Mouse (Mus musculus) lung, adult 2 months (tissue): Measurements from ENCODE around the gene Ccdc114. TPM values are rescaled to one million over a fixed set of nuclear protein-coding genes. Genes with fewer than 3 reads are reported as not detected.
"Not testable (repeated sequence)": the region's sequence is repeated elsewhere in the genome, so short reads cannot be mapped to it uniquely, and the experiment has no call there.

Experiments
- DNase-seq: peaks from one replicate; pipeline ENCODE4 v3.0.0; 2022
- H3K4me1 ChIP-seq: fragments of 200-500 bp; 2 replicates; pipeline ENCODE4 v1.6.1; 2011; ENCODE audit warnings: low read length; ENCODE audit not compliant: control insufficient read depth, insufficient read depth
- H3K4me3 ChIP-seq: fragments of 200-500 bp; replicated peaks from 2 replicates; pipeline ENCODE3; 2011; ENCODE audit warnings: low read depth, mild to moderate bottlenecking, control low read depth, low read length; ENCODE audit errors: extremely low read depth
- CTCF ChIP-seq: fragments of 200-500 bp; IDR thresholded peaks from 2 replicates; pipeline ENCODE4 v1.5.1; 2011; ENCODE audit warnings: mild to moderate bottlenecking, low read length, control low read depth; ENCODE audit not compliant: insufficient read depth
- POLR2A ChIP-seq: fragments of 200-500 bp; IDR thresholded peaks from 2 replicates; pipeline ENCODE4 v1.6.1; 2011; ENCODE audit warnings: low read depth, mild to moderate bottlenecking, control low read depth, low read length, borderline replicate concordance; ENCODE audit errors: extremely low read depth
- WGBS: fragments of 180-500 bp; shearing (Covaris S2); methylation state at CpG from one replicate; pipeline ENCODE4 v1.1.7; 2018; 5-methylcytosine and 5-hydroxymethylcytosine counted together
- polyA plus RNA-seq: library from polyadenylated mRNA; depleted of rRNA; stranded (reverse); fragments of >200 nt; gene quantifications from 2 replicates; pipeline ENCODE4 v1.2.3, GENCODE M21; 2012

The Ccdc114 gene
- polyA plus RNA-seq, 1 experiment, result 12.3 TPM

DNA sequence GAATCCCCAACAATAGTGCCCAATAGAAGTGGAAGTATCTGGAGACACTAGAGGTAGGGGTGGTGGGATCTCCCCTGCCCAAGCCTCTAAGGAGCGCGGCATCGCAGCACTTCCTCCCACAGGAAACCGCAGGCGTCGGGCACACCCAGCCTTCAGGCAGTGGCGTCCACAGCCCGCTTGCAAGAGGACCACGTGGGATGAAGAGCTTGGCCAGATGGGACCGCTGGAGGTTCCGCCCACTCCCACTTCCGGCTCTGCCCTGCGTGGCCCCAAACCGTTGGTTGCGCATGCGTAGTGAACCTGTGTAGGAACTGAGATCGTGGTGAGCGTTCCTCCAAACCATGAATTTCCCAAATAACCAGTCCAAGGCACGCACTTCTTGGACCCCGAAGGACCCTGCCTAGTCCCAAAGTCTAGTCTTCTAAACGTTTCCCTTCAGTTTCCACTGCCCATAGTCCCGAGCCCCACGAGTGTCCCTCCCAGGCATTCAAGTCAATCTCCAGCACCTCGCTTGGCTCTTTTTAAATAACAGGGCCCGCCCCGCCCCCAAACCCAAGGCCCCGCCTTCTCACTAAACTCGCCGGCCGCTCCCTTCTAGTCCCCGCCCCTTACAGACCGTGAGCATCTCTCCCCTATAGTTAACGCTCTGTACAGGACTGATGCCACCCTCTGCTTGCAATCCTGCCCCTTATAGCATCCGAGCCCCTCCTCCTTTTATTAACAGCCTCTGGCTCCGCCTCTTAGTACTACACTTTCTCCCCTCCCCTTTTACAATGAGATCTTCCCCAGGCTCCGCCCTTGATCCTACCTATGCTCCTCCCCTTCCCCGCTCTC lies 727 bp upstream of the Ccdc114 start:
- under 1% methylated on average over 37 of the region's 37 CpGs for WGBS
- no peak for TF ChIP-seq CTCF
- TF ChIP-seq POLR2A, result peak; percentile 83; the same call in 1 of the 2 replicates
- H3K4me3 ChIP-seq, result peak overlapping the region; percentile 85
- peak; percentile 91 for DNase-seq
- peaks cover 10% of the 10 kb centered on the region for H3K4me1 ChIP-seq

DNA sequence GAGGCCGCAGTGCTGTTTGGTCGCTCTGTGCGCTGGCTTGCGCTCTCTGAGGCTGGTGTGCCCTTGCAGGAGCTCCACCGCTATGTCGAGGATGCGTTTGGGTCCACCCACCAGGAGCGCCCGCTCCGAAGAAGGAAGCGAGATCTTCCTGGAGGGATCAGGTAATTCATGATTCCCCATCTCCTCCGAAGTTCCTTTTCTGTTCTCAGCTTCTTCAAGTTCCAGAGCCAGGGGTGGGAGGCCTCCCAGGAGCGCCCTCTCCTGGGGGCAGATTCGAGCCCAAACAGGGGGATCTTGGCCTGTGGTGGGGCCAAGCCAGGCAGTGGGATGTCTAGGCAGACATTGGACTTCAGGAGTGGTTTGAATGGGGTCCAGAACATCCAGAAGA lies 551 bp downstream of the Ccdc114 start:
- H3K4me1 ChIP-seq, result peaks cover 10% of the 10 kb centered on the region
- H3K4me3 ChIP-seq, result peak overlapping the region; percentile 60
- WGBS, result 23% methylated on average over 14 of the region's 14 CpGs
- TF ChIP-seq CTCF, result no peak
- TF ChIP-seq POLR2A, result no peak
- DNase-seq, result no peak

DNA sequence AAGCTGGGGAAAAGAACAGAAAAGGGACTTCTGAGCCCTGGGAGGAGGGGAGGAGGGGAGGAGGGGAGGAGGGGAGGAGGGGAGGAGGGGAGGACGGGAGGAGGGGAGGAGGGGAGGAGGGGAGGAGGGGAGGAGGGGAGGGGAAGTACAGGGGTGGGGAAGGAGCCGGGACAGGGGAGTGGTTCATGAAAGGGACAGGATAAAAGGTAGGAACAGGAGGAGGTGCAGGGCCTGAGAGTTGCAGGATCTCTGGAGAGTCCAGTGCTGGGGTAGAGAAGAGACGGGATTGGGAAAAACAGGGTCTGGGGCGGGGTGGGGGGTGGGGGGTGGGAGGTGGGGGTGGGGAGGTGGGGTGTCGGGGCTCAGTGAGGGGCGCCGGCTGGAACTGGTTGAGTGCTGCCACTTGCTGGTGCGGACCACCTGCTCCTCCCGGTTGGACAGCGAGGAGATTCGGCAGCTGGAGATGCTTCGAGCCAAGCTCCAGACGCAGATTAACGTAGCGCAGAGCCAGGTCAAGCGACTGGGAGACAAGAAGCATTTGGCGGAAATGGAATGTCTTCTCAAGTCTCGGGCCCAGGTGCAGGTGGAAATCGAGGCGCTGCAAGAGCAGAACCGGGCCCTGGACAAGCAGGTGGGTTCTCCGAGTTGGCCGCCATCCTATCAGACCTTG lies 4.9 kb downstream of the Ccdc114 start:
- WGBS, result 23% methylated on average over 22 of the region's 23 CpGs
- no peak for TF ChIP-seq POLR2A
- no peak for TF ChIP-seq CTCF
- Histone ChIP-seq H3K4me1 (no peaks in the 10 kb centered on the region), H3K4me3 (no peak overlapping the region)
- DNase-seq, result no peak

DNA sequence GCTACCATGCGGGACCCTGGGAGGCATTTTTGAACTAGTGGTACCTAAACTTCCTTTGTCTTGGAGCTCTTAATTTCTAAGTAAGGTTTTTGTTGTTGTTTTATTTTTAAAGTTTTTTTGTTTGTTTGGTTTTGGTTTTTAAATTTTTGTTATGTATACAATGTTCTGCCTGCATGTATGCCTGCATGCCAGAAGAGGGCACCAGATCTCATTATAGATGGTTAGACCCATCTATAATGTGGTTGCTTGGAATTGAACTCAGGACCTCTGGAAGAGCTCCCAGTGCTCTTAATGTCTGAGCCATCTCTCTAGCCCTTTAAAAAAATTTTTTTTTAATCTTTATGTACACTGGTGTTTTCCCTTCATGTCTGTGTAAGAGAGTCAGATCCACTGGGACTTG lies 5.8 kb downstream of the Ccdc114 start:
- TF ChIP-seq CTCF (no peak), POLR2A (no peak)
- H3K4me1 ChIP-seq, result no peaks in the 10 kb centered on the region
- WGBS, result 95% methylated on average over 1 of the region's 1 CpGs
- no peak for DNase-seq
- H3K4me3 ChIP-seq, result no peak overlapping the region

DNA sequence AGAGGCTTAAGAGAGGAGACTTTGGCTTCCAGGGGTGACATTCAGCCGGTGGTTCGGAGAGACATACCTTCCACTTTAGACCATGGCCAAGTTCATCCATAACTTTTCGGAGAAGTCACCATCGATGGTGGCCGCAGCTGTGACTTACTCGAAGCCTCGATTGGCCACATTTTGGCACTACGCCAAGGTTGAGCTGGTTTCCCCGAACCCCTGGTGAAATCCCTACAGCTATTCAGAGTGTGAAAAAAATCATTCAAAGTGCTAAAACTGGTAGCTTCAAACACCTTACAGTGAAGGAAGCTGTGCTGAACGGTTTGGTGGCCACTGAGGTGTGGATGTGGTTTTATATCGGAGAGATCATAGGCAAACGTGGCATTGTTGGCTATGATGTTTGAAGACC lies 9.9 kb downstream of the Ccdc114 start:
- H3K4me3 ChIP-seq, H3K4me1 ChIP-seq, DNase-seq: not testable (repeated sequence)
- WGBS, result 72% methylated on average over 12 of the region's 12 CpGs

DNA sequence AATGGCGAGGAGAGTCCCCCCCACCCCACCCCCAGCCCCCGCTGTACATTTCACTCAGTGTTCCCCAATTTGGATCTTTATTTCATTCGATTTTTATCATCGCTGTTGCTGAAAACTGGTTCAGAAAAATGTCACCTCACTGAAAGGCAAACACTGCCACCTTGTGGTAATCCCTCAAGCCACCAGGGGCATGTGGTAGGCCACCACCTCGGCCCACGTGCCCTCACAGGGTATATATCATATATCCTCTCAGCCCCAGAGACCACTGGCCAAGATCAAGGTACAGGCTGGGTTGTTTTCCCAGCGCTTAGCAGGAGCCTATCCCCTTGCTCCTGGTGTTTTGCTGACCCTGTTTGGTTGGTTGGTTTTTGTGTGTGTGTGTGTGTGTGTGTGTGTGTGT lies 11.2 kb downstream of the Ccdc114 start:
- no peak for DNase-seq
- Histone ChIP-seq H3K4me3 (no peak overlapping the region), H3K4me1 (no peaks in the 10 kb centered on the region)
- peak; percentile 90 for TF ChIP-seq CTCF
- no peak for TF ChIP-seq POLR2A
- 13% methylated on average over 7 of the region's 7 CpGs for WGBS

DNA sequence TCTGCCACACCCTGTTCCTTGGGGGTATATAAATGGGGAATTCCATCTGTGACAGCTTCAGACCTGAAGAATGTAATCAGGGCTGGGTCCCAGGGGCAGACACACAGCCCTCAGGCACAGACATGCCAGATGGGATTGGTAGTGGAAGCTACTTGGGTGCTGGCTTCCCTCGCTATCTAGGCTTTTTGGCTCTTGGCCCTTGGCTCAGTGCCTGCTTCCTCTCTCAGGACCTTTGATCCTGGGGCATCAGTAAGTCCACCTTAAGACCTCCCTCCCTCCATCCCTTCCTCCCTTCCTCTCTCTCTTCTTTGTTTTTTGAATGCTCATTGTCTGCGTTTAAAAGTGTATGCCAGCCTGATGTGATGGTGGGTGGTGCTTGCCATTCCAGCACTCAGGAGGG lies 16.0 kb downstream of the Ccdc114 start:
- H3K4me3 ChIP-seq, result no peak overlapping the region
- 13% methylated on average over 2 of the region's 2 CpGs for WGBS
- TF ChIP-seq CTCF (no peak), POLR2A (no peak)
- no peaks in the 10 kb centered on the region for H3K4me1 ChIP-seq
- DNase-seq, result no peak

DNA sequence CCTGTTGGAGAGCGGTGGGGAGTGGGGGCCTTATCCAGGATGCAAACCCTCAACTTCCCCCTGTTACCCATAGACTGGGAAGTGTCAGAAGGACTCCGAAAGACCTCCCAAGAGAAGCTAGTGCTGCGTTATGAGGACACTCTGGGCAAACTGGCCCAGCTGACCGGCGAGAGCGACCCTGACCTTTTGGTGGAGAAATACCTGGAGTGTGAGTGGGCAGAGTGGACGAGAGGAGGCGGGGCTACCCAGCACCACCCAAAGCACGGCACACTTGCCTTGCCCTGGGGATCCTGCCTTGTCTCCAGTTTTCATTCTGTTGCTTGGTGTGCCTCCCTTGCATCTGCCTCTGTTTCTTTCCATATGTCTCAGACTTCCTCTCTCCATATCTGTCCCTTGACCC lies 18.1 kb downstream of the Ccdc114 start:
- no peak overlapping the region for H3K4me3 ChIP-seq
- no peak for DNase-seq
- TF ChIP-seq POLR2A, result no peak
- TF ChIP-seq CTCF, result no peak
- H3K4me1 ChIP-seq, result no peaks in the 10 kb centered on the region
- 76% methylated on average over 9 of the region's 9 CpGs for WGBS

DNA sequence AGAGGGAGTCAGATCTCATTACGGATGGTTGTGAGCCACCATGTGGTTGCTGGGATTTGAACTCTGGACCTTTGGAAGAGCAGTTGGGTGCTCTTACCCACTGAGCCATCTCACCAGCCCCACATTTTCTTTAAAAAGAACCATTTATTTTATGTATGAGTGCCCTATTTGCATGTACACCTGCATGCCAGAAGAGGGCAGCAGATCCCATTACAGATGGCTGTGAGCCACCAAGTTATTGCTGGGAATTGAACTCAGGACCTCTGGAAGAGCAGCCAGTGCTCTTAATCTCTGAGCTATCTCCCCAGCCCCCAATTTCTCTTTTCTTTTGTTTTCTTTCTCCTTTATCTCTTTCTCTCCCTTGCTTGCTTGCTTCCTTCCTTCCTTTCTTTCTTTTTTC lies 19.4 kb downstream of the Ccdc114 start:
- H3K4me3 ChIP-seq, H3K4me1 ChIP-seq, DNase-seq: not testable (repeated sequence)
- peak; percentile 10; the same call in 1 of the 2 replicates for TF ChIP-seq CTCF
- WGBS, result 48% methylated on average over 1 of the region's 1 CpGs

DNA sequence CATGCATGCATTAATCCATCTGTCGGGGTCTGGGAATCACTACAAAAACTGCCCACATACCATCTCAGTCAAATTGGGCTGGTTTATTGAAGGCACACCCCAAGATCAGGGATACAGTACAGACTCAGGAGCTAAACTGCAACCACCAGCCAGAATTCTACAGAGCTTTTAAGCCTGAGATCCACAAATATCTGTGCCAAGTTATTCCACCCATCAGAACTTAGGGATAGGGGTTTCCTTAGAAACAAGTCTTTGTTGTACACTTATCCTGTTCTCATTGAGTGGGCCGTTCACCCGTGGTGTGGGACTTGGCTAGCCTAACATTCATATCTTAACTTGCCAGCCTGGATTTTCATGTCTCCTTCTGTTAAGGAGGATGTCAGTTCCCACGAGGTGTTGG lies 25.2 kb downstream of the Ccdc114 start:
- WGBS, result 55% methylated on average over 4 of the region's 4 CpGs
- DNase-seq, result no peak
- Histone ChIP-seq H3K4me1 (no peaks in the 10 kb centered on the region), H3K4me3 (no peak overlapping the region)
- TF ChIP-seq POLR2A (no peak), CTCF (no peak)

DNA sequence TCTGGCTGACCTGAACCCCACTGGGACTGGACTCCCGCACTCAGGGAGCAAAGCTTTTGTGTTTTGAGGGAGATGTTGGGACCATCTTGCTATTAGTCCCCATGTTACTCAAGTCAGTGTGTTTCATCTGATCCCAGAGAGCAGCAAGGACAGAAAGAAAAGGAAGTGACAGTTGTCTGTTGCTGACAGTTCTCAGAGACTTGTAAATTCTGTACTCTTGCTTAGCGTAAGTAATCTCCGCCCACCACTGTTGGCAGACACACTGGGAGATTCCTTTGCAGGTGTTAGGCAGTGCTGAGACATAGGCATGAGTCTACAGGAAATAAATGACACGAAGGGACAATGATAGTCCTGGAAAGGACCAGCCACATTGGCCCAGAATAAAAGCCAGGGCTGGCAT lies 32.7 kb downstream of the Ccdc114 start:
- TF ChIP-seq POLR2A, result no peak
- TF ChIP-seq CTCF, result no peak
- DNase-seq, result no peak
- no peaks in the 10 kb centered on the region for H3K4me1 ChIP-seq
- no peak overlapping the region for H3K4me3 ChIP-seq
- WGBS, result 40% methylated on average over 4 of the region's 4 CpGs
